Mouse (Mus musculus): Measurements from ENCODE around the gene Map3k15. TPM values are rescaled to one million over a fixed set of nuclear protein-coding genes. Genes with fewer than 3 reads are reported as not detected.

Map3k15 gene
- 1 to 10 TPM in 1 of 2 experiments, under 1 TPM in 1; 0.68 to 1.3 TPM for total RNA-seq (2021)
- long read RNA-seq, experiment 1, full-length matches to known transcripts, result 1 of 2 reads
- long read RNA-seq, experiment 1, partial matches to known transcripts, result 0 of 2 reads
- long read RNA-seq, experiment 1, other reads (novel, unspliced or antisense), result 1 of 2 reads
- long read RNA-seq, experiment 2, partial matches to known transcripts, result 0 of 1 reads
- long read RNA-seq, experiment 2, other reads (novel, unspliced or antisense), result 1 of 1 reads

- intact Hi-C loops (cut with DNase I), result loop anchor here (5.0 kb wide), 1 partner anchor 129 kb away; no protein-coding TSS in a partner anchor
- Histone ChIP-seq H3K27ac (no peak within 1 kb of the TSS), H3K4me3 (peak within 1 kb of the TSS; percentile 41)
- peak; percentile 75 for TF ChIP-seq CTCF (IDR thresholded peaks at IDR 0.05)
- peak; percentile 13 to 52 for DNase-seq (ENCODE audit: extremely low spot score in 1 of 2, low spot score in 2 of 2)
These were observed at the start of gene Map3k15 for GRCm38 (mm10) chrX:159988002-159988960. Gene Map3k15, plus strand, starts transcription at chrX:159988433.

GRCm38 (mm10) chrX:159942569-159942968 lies 45.7 kb upstream of the Map3k15 start:
- no peak for TF ChIP-seq CTCF (IDR thresholded peaks at IDR 0.05)
- Histone ChIP-seq H3K4me3 (no peak overlapping the region), H3K27ac (no peak overlapping the region)
- DNase-seq (ENCODE audit: extremely low spot score in 1 of 2, low spot score in 2 of 2), result no peak
- intact Hi-C loops (cut with DNase I), result no loop called here

GRCm38 (mm10) chrX:159943586-159943985 lies 44.6 kb upstream of the Map3k15 start:
- TF ChIP-seq CTCF (IDR thresholded peaks at IDR 0.05), result no peak
- no peak overlapping the region for H3K27ac ChIP-seq
- intact Hi-C loops (cut with DNase I), result no loop called here
- no peak overlapping the region for H3K4me3 ChIP-seq
- DNase-seq (ENCODE audit: extremely low spot score in 1 of 2, low spot score in 2 of 2), result no peak

GRCm38 (mm10) chrX:159953546-159954429 lies 34.4 kb upstream of the Map3k15 start:
- no peak overlapping the region for H3K27ac ChIP-seq
- no peak overlapping the region for H3K4me3 ChIP-seq
- intact Hi-C loops (cut with DNase I), result no loop called here
- no peak for DNase-seq (ENCODE audit: extremely low spot score in 1 of 2, low spot score in 2 of 2)
- no peak for TF ChIP-seq CTCF (IDR thresholded peaks at IDR 0.05)

GRCm38 (mm10) chrX:159954430-159954779 lies 33.8 kb upstream of the Map3k15 start:
- Histone ChIP-seq H3K27ac (no peak overlapping the region), H3K4me3 (no peak overlapping the region)
- no peak for TF ChIP-seq CTCF (IDR thresholded peaks at IDR 0.05)
- no peak for DNase-seq (ENCODE audit: extremely low spot score in 1 of 2, low spot score in 2 of 2)
- intact Hi-C loops (cut with DNase I), result no loop called here

GRCm38 (mm10) chrX:159955433-159955832 lies 32.8 kb upstream of the Map3k15 start:
- no peak for DNase-seq (ENCODE audit: extremely low spot score in 1 of 2, low spot score in 2 of 2)
- TF ChIP-seq CTCF (IDR thresholded peaks at IDR 0.05), result no peak
- H3K4me3 ChIP-seq, result no peak overlapping the region
- no peak overlapping the region for H3K27ac ChIP-seq
- intact Hi-C loops (cut with DNase I), result no loop called here

- DNase-seq (ENCODE audit: extremely low spot score in 1 of 2, low spot score in 2 of 2), result no peak
- no peak overlapping the region for H3K27ac ChIP-seq
- no peak overlapping the region for H3K4me3 ChIP-seq
- intact Hi-C loops (cut with DNase I), result loop anchor here (5.0 kb wide), 1 partner anchor 429 kb away; no protein-coding TSS in a partner anchor
- TF ChIP-seq CTCF (IDR thresholded peaks at IDR 0.05), result no peak
These were observed 26.8 kb upstream of the Map3k15 start for GRCm38 (mm10) chrX:159961385-159961784.

- H3K27ac ChIP-seq, result no peak overlapping the region
- TF ChIP-seq CTCF (IDR thresholded peaks at IDR 0.05), result peak; percentile 73
- intact Hi-C loops (cut with DNase I), result loop anchor here (2.0 to 5.0 kb wide), 2 partner anchors 336 to 431 kb away; partner anchors contain the start of gene Sh3kbp1
- DNase-seq (ENCODE audit: extremely low spot score in 1 of 2, low spot score in 2 of 2), result peak; percentile 37 to 47
- H3K4me3 ChIP-seq, result no peak overlapping the region
These were observed 25.0 kb upstream of the Map3k15 start for GRCm38 (mm10) chrX:159963273-159963672.

- no peak for DNase-seq (ENCODE audit: extremely low spot score in 1 of 2, low spot score in 2 of 2)
- Histone ChIP-seq H3K27ac (no peak overlapping the region), H3K4me3 (no peak overlapping the region)
- TF ChIP-seq CTCF (IDR thresholded peaks at IDR 0.05), result no peak
- intact Hi-C loops (cut with DNase I), result loop anchor here (2.0 to 5.0 kb wide), 2 partner anchors 337 to 432 kb away; partner anchors contain the start of gene Sh3kbp1
These were observed 24.3 kb upstream of the Map3k15 start for GRCm38 (mm10) chrX:159963925-159964324.

GRCm38 (mm10) chrX:159969025-159969424 lies 19.2 kb upstream of the Map3k15 start:
- Histone ChIP-seq H3K4me3 (no peak overlapping the region), H3K27ac (no peak overlapping the region)
- intact Hi-C loops (cut with DNase I), result no loop called here
- no peak for DNase-seq (ENCODE audit: extremely low spot score in 1 of 2, low spot score in 2 of 2)
- no peak for TF ChIP-seq CTCF (IDR thresholded peaks at IDR 0.05)

GRCm38 (mm10) chrX:159971091-159971779 lies 17.0 kb upstream of the Map3k15 start:
- no peak for TF ChIP-seq CTCF (IDR thresholded peaks at IDR 0.05)
- intact Hi-C loops (cut with DNase I), result loop anchor here (5.0 to 10.0 kb wide), 2 partner anchors 146 to 1064 kb away; no protein-coding TSS in a partner anchor

More at GRCm38 (mm10) chrX:159971091-159971779, 17.0 kb upstream of the Map3k15 start:
- H3K27ac ChIP-seq, result no peak overlapping the region
- no peak for DNase-seq (ENCODE audit: extremely low spot score in 1 of 2, low spot score in 2 of 2)
- H3K4me3 ChIP-seq, result no peak overlapping the region

Data from left cerebral cortex, adult 2 months (tissue).